Mouse (Mus musculus): ENCODE data around the gene B3gnt3.
"Not testable (repeated sequence)": the region's sequence is repeated elsewhere in the genome, so short reads cannot be mapped to it uniquely, and the experiment has no call there.

The B3gnt3 gene

GRCm38 (mm10) chr8:71709800-71710446 lies 8.3 kb upstream of the B3gnt3 start:
- DNase-seq (ENCODE audit: low read depth), result no peak

- DNase-seq (ENCODE audit: low read depth), result peak; percentile 33
These were observed 7.7 kb upstream of the B3gnt3 start for GRCm38 (mm10) chr8:71709134-71709799.

- DNase-seq (ENCODE audit: low read depth), result no peak
These were observed 6.3 kb upstream of the B3gnt3 start for GRCm38 (mm10) chr8:71707874-71708273.

- not testable (repeated sequence) for DNase-seq (ENCODE audit: low read depth)
These were observed 1.8 kb upstream of the B3gnt3 start for GRCm38 (mm10) chr8:71703400-71703799.

GRCm38 (mm10) chr8:71702923-71703322 lies 1.3 kb upstream of the B3gnt3 start:
- DNase-seq (ENCODE audit: low read depth), result no peak

GRCm38 (mm10) chr8:71702087-71702432 lies 471 bp upstream of the B3gnt3 start:
- no peak for DNase-seq (ENCODE audit: low read depth)

GRCm38 (mm10) chr8:71700493-71701269 lies 908 bp downstream of the B3gnt3 start:
- DNase-seq (ENCODE audit: low read depth), result no peak

- not testable (repeated sequence) for DNase-seq (ENCODE audit: low read depth)
These were observed 6.1 kb downstream of the B3gnt3 start for GRCm38 (mm10) chr8:71695456-71695855.

GRCm38 (mm10) chr8:71693166-71694041 lies 8.2 kb downstream of the B3gnt3 start:
- no peak for DNase-seq (ENCODE audit: low read depth)

GRCm38 (mm10) chr8:71692509-71692908 lies 9.1 kb downstream of the B3gnt3 start:
- no peak for DNase-seq (ENCODE audit: low read depth)

- DNase-seq (ENCODE audit: low read depth), result no peak
These were observed 12.6 kb downstream of the B3gnt3 start, which contains the start of gene Insl3 for GRCm38 (mm10) chr8:71689028-71689427. Gene Insl3, plus strand, starts transcription at chr8:71689214.

- no peak for DNase-seq (ENCODE audit: low read depth)
These were observed 14.0 kb downstream of the B3gnt3 start for GRCm38 (mm10) chr8:71687616-71688015.

- DNase-seq (ENCODE audit: low read depth), result no peak
These were observed 15.3 kb downstream of the B3gnt3 start for GRCm38 (mm10) chr8:71686143-71686734.

- DNase-seq (ENCODE audit: low read depth), result no peak
These were observed 16.0 kb downstream of the B3gnt3 start for GRCm38 (mm10) chr8:71685573-71685972.

- DNase-seq (ENCODE audit: low read depth), result no peak
These were observed 16.9 kb downstream of the B3gnt3 start for GRCm38 (mm10) chr8:71684701-71685100.

GRCm38 (mm10) chr8:71682832-71683231 lies 18.8 kb downstream of the B3gnt3 start:
- DNase-seq (ENCODE audit: low read depth), result no peak

GRCm38 (mm10) chr8:71681369-71681915 lies 20.1 kb downstream of the B3gnt3 start:
- peak; percentile 85 for DNase-seq (ENCODE audit: low read depth)

- no peak for DNase-seq (ENCODE audit: low read depth)
These were observed 21.1 kb downstream of the B3gnt3 start for GRCm38 (mm10) chr8:71680471-71680870.

- DNase-seq (ENCODE audit: low read depth), result no peak
These were observed 21.9 kb downstream of the B3gnt3 start for GRCm38 (mm10) chr8:71679550-71680168.

- no peak for DNase-seq (ENCODE audit: low read depth)
These were observed 22.5 kb downstream of the B3gnt3 start for GRCm38 (mm10) chr8:71679116-71679515.

- DNase-seq (ENCODE audit: low read depth), result no peak
These were observed 23.4 kb downstream of the B3gnt3 start for GRCm38 (mm10) chr8:71678216-71678615.

Data from fibroblast of lung, adult 2 months (primary cell).